Mouse (Mus musculus) liver, adult 2 months (tissue): ENCODE results near the gene Slc30a3.

Source experiments
- CTCF ChIP-seq: fragments of 200-500 bp; IDR thresholded peaks from 2 replicates; pipeline ENCODE4 v1.5.1; 2011; ENCODE audit warnings: low read depth, low read length, control low read depth
- POLR2A ChIP-seq: fragments of 200-500 bp; IDR thresholded peaks from 2 replicates; pipeline ENCODE4 v1.6.1; 2011; ENCODE audit warnings: low read length, control low read depth; ENCODE audit not compliant: insufficient read depth; ENCODE audit errors: extremely low read depth

DNA sequence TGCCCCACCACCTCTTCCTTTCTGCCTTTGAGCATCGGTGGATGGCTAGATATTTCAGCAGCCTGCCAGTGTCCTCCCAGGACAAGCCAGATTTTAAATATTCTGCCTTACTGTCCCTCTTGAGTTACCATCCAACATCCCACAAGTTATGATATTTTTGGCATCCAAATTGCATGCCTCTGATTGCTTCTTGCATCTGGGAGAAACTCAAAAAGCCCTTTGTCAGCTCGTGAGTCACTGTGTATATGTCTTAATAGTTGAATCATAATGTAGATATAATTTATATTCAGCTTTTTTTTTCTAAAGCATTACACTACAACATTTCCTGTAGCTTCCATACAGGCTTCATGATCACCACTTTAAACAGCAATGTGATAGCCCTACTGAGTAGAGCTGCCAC, 20.9 kb downstream of the Slc30a3 start:
- TF ChIP-seq CTCF (no peak), POLR2A (no peak)
